Mouse (Mus musculus) embryonic fibroblast, embryonic 13.5 days (primary cell): ENCODE results near the gene Cxcr4. TPM values are rescaled to one million over a fixed set of nuclear protein-coding genes. Genes with fewer than 3 reads are reported as not detected.

ENCODE experiments used
- H3K27ac ChIP-seq: 2 replicates; pipeline ENCODE4 v1.5.1; 2012; ENCODE audit warnings: low read length, control low read depth, inconsistent platforms; ENCODE audit not compliant: insufficient read depth
- H3K4me1 ChIP-seq: 2 replicates; pipeline ENCODE4 v1.6.1; 2011; ENCODE audit warnings: low read length; ENCODE audit not compliant: control insufficient read depth, insufficient read depth
- H3K4me3 ChIP-seq: 2 replicates; pipeline ENCODE4 v1.5.1; 2011; ENCODE audit warnings: mild to moderate bottlenecking, control low read depth, low read length; ENCODE audit not compliant: insufficient read depth
- CTCF ChIP-seq: IDR thresholded peaks from 2 replicates; pipeline ENCODE4 v1.5.1; 2011; ENCODE audit warnings: mild to moderate bottlenecking, control low read depth, low read length, moderate library complexity, borderline replicate concordance; ENCODE audit not compliant: insufficient read depth
- POLR2A ChIP-seq: IDR thresholded peaks from 2 replicates; pipeline ENCODE4 v1.6.1; 2011; ENCODE audit warnings: low read depth, mild to moderate bottlenecking, control low read depth, low read length, moderate library complexity
- polyA plus RNA-seq: library from polyadenylated mRNA; stranded (reverse); fragments of >200 nt; gene quantifications from 2 replicates; pipeline ENCODE4 v1.2.4, GENCODE M21; 2011; ENCODE audit warnings: low read depth; ENCODE audit not compliant: missing spikeins, insufficient read length

Cxcr4 gene
- 0.84 TPM in 1 of 2 replicates, not detected in the other for polyA plus RNA-seq

DNA sequence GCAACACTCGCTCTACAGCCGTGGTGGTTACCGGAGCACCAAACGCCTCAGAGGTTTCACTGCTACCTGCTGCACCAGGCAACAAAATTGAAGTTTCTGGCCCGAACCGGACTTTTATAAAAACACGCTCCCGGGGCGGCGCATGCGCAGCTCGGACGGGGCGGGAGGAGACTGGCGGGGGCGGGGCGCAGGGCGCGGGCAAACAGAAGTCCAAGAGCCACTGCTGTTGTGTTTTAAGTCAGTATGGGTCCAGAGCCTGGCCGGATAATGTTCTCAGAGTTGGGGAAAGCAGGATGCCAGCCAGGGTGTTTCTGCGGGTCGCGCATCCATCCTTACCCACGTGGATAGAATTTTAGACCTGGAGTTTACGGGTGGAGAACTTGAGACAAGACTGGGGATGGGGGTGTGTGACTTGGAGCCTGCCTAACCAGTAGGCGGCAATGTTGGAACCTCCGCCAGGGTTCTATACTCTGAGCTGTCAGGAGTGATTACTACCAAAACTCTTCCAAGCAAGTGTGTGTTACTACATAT is at the start of gene Cxcr4:
TSS of gene Cxcr4 (minus strand) at position 83 of the 531 bp plus-strand sequence.
- no peak for TF ChIP-seq POLR2A
- TF ChIP-seq CTCF: no peak
- H3K27ac ChIP-seq: no peak within 1 kb of the TSS
- no peaks in the 10 kb centered on the region for H3K4me1 ChIP-seq
- peak within 1 kb of the TSS; percentile 50 for H3K4me3 ChIP-seq

GRCm38 (mm10) chr1:128639707-128640107 is 47.6 kb upstream of the Cxcr4 start:
- no peaks in the 10 kb centered on the region for H3K4me1 ChIP-seq
- H3K27ac ChIP-seq: no peak overlapping the region
- H3K4me3 ChIP-seq: no peak overlapping the region
- no peak for TF ChIP-seq POLR2A
- TF ChIP-seq CTCF: no peak

DNA sequence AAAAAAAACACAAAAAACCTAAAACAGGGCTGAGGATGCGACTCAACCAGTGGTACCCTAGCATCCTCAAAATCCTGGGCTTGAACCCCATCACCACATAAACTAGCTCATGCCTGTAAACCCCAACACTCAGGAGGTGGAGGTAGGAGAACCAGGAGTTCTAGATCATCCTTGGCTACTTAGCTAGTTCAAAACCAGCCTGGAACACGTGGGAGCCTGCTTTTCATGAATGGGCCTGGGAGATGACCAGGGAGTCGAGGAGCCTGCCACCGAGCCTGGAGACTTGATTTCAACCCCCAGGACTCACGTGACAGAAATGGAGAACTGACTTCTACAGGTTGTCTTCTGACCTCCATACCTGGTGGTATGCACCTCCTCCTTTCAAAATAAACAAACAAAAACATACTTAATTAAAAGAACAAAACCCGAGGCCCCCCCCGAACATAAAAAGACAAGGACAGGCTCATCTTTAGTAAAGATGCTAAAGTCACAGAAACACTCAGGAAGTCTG is 45.2 kb upstream of the Cxcr4 start:
- TF ChIP-seq CTCF (no peak), POLR2A (no peak)
- Histone ChIP-seq H3K4me1 (no peaks in the 10 kb centered on the region), H3K4me3 (no peak overlapping the region), H3K27ac (no peak overlapping the region)

GRCm38 (mm10) chr1:128636258-128637229 is 44.5 kb upstream of the Cxcr4 start:
- no peak overlapping the region for H3K27ac ChIP-seq
- no peak overlapping the region for H3K4me3 ChIP-seq
- no peaks in the 10 kb centered on the region for H3K4me1 ChIP-seq
- TF ChIP-seq CTCF: no peak
- TF ChIP-seq POLR2A: no peak

- Histone ChIP-seq H3K4me3 (no peak overlapping the region), H3K4me1 (no peaks in the 10 kb centered on the region), H3K27ac (no peak overlapping the region)
- TF ChIP-seq CTCF: no peak
These were observed 41.8 kb upstream of the Cxcr4 start for GRCm38 (mm10) chr1:128633711-128634379.

- Histone ChIP-seq H3K4me1 (no peaks in the 10 kb centered on the region), H3K4me3 (no peak overlapping the region), H3K27ac (no peak overlapping the region)
- TF ChIP-seq POLR2A (no peak), CTCF (no peak)
These were observed 40.4 kb upstream of the Cxcr4 start for GRCm38 (mm10) chr1:128632522-128632921.

- no peak overlapping the region for H3K4me3 ChIP-seq
- H3K27ac ChIP-seq: no peak overlapping the region
- no peak for TF ChIP-seq CTCF
- H3K4me1 ChIP-seq: no peaks in the 10 kb centered on the region
These were observed 34.1 kb upstream of the Cxcr4 start for GRCm38 (mm10) chr1:128626144-128626678.

DNA sequence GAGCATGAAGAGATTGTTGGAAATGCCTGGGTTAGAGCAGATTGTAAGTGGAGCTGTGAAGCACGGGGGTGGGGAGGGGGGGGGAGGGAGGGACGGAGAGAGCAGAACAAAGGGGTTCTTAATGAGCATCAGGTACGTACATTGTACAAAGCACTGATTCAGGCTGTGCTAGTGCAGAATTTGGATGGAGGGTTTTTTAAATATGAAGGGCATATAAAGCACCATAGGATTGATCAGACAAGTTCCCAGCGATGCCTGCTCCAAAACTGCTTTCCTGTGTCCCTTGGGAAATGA is 31.4 kb upstream of the Cxcr4 start:
- TF ChIP-seq POLR2A (no peak), CTCF (no peak)
- Histone ChIP-seq H3K4me3 (no peak overlapping the region), H3K4me1 (no peaks in the 10 kb centered on the region), H3K27ac (no peak overlapping the region)

GRCm38 (mm10) chr1:128622867-128623593 is 30.9 kb upstream of the Cxcr4 start:
- Histone ChIP-seq H3K4me1 (no peaks in the 10 kb centered on the region), H3K27ac (no peak overlapping the region), H3K4me3 (no peak overlapping the region)
- TF ChIP-seq POLR2A (no peak), CTCF (no peak)
